Mouse (Mus musculus): ENCODE results near the gene Chrnb1. TPM values are rescaled to one million over a fixed set of nuclear protein-coding genes. Genes with fewer than 3 reads are reported as not detected.
A peak's percentile ranks its signal among the peaks of the same experiment; 100 is the strongest.

Chrnb1 gene
- polyA plus RNA-seq, 1 experiment = not detected

DNA sequence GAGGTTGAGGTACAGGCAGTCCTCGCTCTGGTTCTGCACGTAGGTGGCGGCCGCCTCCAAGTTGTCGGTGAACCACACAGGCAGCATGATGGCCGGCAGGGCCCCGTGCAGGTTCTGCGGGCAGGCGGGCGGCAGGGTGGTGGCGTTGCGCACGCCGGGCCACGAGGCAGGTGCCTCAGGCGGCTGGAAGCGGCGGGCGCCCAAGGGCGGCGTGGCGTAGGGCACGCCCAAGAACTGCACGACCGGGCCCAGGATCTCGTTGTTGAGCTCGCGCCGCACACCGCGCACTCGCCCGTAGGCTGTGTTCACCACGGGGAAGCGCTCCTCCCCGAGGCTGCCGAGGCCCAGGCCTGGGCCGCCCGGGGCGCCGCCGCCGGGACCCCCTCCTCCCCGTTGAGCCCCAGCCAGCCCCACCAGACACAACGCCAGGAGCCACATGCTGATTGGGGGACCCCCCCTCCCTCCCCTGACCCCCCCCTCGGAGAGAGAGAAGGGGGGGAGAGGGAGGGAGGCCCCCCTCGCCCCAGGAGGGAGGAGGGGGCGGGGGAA, 38.3 kb upstream of the Chrnb1 start:
- H3K4me1 ChIP-seq (ENCODE audit: control insufficient read depth, insufficient read depth, low read length) = peaks cover 31% of the 10 kb centered on the region
- H3K4me3 ChIP-seq (ENCODE audit: insufficient read depth, low read depth, low read length) = peak overlapping the region; percentile 29
- TF ChIP-seq POLR2A (IDR thresholded peaks at IDR 0.05; ENCODE audit: insufficient read depth, low read depth, low read length) (no peak), CTCF (IDR thresholded peaks at IDR 0.05; ENCODE audit: insufficient read depth, low read depth, low read length) (no peak)
- WGBS = 10% methylated on average over 45 of the region's 48 CpGs
- H3K27ac ChIP-seq (ENCODE audit: insufficient read depth, low read depth, low read length) = no peak overlapping the region

DNA sequence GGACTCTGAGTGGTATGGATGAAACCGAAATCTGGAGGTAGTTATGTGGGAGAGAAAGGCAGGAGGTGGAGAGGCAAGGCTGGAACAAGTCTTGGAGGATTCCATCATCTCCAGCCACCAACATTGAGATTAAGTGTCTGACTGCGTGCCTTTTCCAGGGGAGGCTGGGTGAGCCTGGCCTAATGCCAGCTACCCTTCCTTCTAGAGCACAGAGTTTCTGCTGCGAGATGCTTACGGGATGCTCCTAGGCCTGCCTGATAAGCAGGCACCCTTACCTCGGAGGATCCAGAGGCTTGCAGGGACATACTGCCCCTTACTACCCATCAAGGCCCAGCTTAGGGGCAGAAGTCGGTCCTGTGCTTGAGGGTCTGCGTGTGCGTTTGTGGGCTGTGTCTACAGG, 37.8 kb upstream of the Chrnb1 start:
- no peak overlapping the region for H3K27ac ChIP-seq (ENCODE audit: insufficient read depth, low read depth, low read length)
- TF ChIP-seq CTCF (IDR thresholded peaks at IDR 0.05; ENCODE audit: insufficient read depth, low read depth, low read length) (no peak), POLR2A (IDR thresholded peaks at IDR 0.05; ENCODE audit: insufficient read depth, low read depth, low read length) (no peak)
- WGBS = 61% methylated on average over 8 of the region's 8 CpGs
- peak overlapping the region; percentile 29 for H3K4me3 ChIP-seq (ENCODE audit: insufficient read depth, low read depth, low read length)
- H3K4me1 ChIP-seq (ENCODE audit: control insufficient read depth, insufficient read depth, low read length) = peaks cover 27% of the 10 kb centered on the region

- TF ChIP-seq CTCF (IDR thresholded peaks at IDR 0.05; ENCODE audit: insufficient read depth, low read depth, low read length) = no peak
- Histone ChIP-seq H3K27ac (ENCODE audit: insufficient read depth, low read depth, low read length) (no peak overlapping the region), H3K4me1 (ENCODE audit: control insufficient read depth, insufficient read depth, low read length) (peaks cover 8% of the 10 kb centered on the region), H3K4me3 (ENCODE audit: insufficient read depth, low read depth, low read length) (no peak overlapping the region)
- WGBS = 72% methylated on average over 5 of the region's 5 CpGs
Observed at GRCm38 (mm10) chr11:69828832-69829231, 33.1 kb upstream of the Chrnb1 start.

- H3K27ac ChIP-seq (ENCODE audit: insufficient read depth, low read depth, low read length) = no peak overlapping the region
- 87% methylated on average over 2 of the region's 2 CpGs for WGBS
Observed at GRCm38 (mm10) chr11:69823456-69823855, 27.7 kb upstream of the Chrnb1 start.

DNA sequence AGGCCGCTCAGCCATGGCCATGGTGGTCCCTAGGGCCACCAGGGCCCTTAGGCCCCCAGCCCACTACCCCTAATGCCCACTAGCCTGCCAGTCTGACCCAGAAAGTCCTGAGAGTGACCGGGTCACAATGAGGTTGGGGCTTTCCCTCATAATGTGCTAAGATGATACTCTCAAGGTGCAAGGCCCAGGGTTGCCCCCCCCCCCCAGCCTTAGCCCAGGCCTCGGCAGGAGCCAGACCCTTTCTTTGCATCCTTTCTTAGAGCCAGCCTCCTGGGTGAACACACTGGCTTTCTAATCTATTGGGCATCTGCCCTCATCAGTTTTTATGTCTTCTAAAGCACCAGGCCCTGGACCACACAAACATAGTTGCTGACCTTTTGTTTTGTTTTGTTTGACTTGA, 26.3 kb upstream of the Chrnb1 start, which contains the start of gene Spem1:
TSS of gene Spem1 (minus strand) at position 101 of the 400 bp plus-strand sequence.
- TF ChIP-seq CTCF (IDR thresholded peaks at IDR 0.05; ENCODE audit: insufficient read depth, low read depth, low read length) = no peak
- TF ChIP-seq POLR2A (IDR thresholded peaks at IDR 0.05; ENCODE audit: insufficient read depth, low read depth, low read length) = no peak
- H3K4me3 ChIP-seq (ENCODE audit: insufficient read depth, low read depth, low read length) = no peak within 1 kb of the TSS
- 83% methylated on average over 3 of the region's 3 CpGs for WGBS
- H3K4me1 ChIP-seq (ENCODE audit: control insufficient read depth, insufficient read depth, low read length) = no peaks in the 10 kb centered on the region
- H3K27ac ChIP-seq (ENCODE audit: insufficient read depth, low read depth, low read length) = no peak within 1 kb of the TSS

More at GRCm38 (mm10) chr11:69823456-69823855, 27.7 kb upstream of the Chrnb1 start:
- TF ChIP-seq POLR2A (IDR thresholded peaks at IDR 0.05; ENCODE audit: insufficient read depth, low read depth, low read length) (no peak), CTCF (IDR thresholded peaks at IDR 0.05; ENCODE audit: insufficient read depth, low read depth, low read length) (no peak)
- Histone ChIP-seq H3K4me1 (ENCODE audit: control insufficient read depth, insufficient read depth, low read length) (no peaks in the 10 kb centered on the region), H3K4me3 (ENCODE audit: insufficient read depth, low read depth, low read length) (no peak overlapping the region)

GRCm38 (mm10) chr11:69818871-69819270, 23.1 kb upstream of the Chrnb1 start:
- WGBS = 93% methylated on average over 8 of the region's 8 CpGs
- TF ChIP-seq CTCF (IDR thresholded peaks at IDR 0.05; ENCODE audit: insufficient read depth, low read depth, low read length) = no peak
- TF ChIP-seq POLR2A (IDR thresholded peaks at IDR 0.05; ENCODE audit: insufficient read depth, low read depth, low read length) = no peak
- no peak overlapping the region for H3K27ac ChIP-seq (ENCODE audit: insufficient read depth, low read depth, low read length)
- H3K4me1 ChIP-seq (ENCODE audit: control insufficient read depth, insufficient read depth, low read length) = no peaks in the 10 kb centered on the region
- no peak overlapping the region for H3K4me3 ChIP-seq (ENCODE audit: insufficient read depth, low read depth, low read length)

GRCm38 (mm10) chr11:69818365-69818764, 22.6 kb upstream of the Chrnb1 start, which contains the start of gene Spem2:
TSS of gene Spem2 (minus strand) at chr11:69818465.
- TF ChIP-seq POLR2A (IDR thresholded peaks at IDR 0.05; ENCODE audit: insufficient read depth, low read depth, low read length) = no peak
- no peak for TF ChIP-seq CTCF (IDR thresholded peaks at IDR 0.05; ENCODE audit: insufficient read depth, low read depth, low read length)
- 80% methylated on average over 2 of the region's 2 CpGs for WGBS
- Histone ChIP-seq H3K4me1 (ENCODE audit: control insufficient read depth, insufficient read depth, low read length) (no peaks in the 10 kb centered on the region), H3K4me3 (ENCODE audit: insufficient read depth, low read depth, low read length) (no peak within 1 kb of the TSS), H3K27ac (ENCODE audit: insufficient read depth, low read depth, low read length) (no peak within 1 kb of the TSS)

DNA sequence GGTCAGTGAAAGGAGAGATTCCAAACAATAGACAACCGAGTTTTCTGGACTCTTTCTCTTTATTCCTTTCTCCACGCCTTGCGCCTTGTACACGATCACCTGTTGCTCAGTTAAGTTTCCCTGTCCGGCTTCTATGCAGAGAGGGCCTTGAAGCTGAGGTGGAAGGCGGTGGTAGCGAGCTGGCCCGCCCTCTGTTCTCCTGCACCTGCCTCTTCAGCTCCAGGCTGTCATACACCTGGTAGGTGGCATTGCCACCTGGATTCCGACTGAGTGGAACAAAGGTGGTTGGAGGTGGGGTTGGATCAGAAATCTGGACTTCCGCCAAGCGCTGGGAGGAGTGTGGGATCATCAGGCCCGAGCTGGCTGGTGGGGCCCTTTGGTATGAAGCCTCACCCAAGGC, 20.8 kb upstream of the Chrnb1 start:
- H3K4me3 ChIP-seq (ENCODE audit: insufficient read depth, low read depth, low read length) = no peak overlapping the region
- H3K4me1 ChIP-seq (ENCODE audit: control insufficient read depth, insufficient read depth, low read length) = no peaks in the 10 kb centered on the region
- WGBS = 92% methylated on average over 12 of the region's 12 CpGs
- H3K27ac ChIP-seq (ENCODE audit: insufficient read depth, low read depth, low read length) = no peak overlapping the region
- TF ChIP-seq CTCF (IDR thresholded peaks at IDR 0.05; ENCODE audit: insufficient read depth, low read depth, low read length) = no peak

GRCm38 (mm10) chr11:69815155-69815554, 19.4 kb upstream of the Chrnb1 start, which contains the start of gene Gm39566:
TSS of gene Gm39566 (minus strand) at chr11:69815298.
- Histone ChIP-seq H3K4me1 (ENCODE audit: control insufficient read depth, insufficient read depth, low read length) (no peaks in the 10 kb centered on the region), H3K4me3 (ENCODE audit: insufficient read depth, low read depth, low read length) (no peak within 1 kb of the TSS), H3K27ac (ENCODE audit: insufficient read depth, low read depth, low read length) (no peak within 1 kb of the TSS)
- TF ChIP-seq CTCF (IDR thresholded peaks at IDR 0.05; ENCODE audit: insufficient read depth, low read depth, low read length) (no peak), POLR2A (IDR thresholded peaks at IDR 0.05; ENCODE audit: insufficient read depth, low read depth, low read length) (no peak)
- WGBS = 63% methylated on average over 10 of the region's 10 CpGs

DNA sequence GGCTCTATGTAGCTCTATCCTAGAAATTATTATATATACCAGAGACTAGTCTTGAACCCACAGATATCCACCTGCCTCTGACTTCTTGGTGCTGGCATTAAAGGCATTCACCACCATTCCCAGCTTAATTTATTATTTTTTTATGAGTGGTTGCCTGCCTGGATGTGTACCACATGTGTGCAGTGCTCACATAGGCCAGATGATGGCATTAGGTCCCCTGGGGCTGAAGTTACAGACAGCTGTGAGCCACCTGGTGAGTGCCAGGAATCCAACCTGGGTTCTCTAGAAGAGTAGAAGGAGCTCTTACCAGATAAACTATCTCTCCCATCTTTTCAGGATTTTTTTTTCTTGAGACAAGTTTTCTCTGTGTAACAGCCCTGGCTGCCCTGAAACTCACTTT, 14.5 kb upstream of the Chrnb1 start:
- no peak overlapping the region for H3K27ac ChIP-seq (ENCODE audit: insufficient read depth, low read depth, low read length)
- H3K4me3 ChIP-seq (ENCODE audit: insufficient read depth, low read depth, low read length) = no peak overlapping the region
- no peaks in the 10 kb centered on the region for H3K4me1 ChIP-seq (ENCODE audit: control insufficient read depth, insufficient read depth, low read length)
- TF ChIP-seq POLR2A (IDR thresholded peaks at IDR 0.05; ENCODE audit: insufficient read depth, low read depth, low read length) (no peak), CTCF (IDR thresholded peaks at IDR 0.05; ENCODE audit: insufficient read depth, low read depth, low read length) (no peak)

All from olfactory bulb, adult 2 months (tissue).